Mouse (Mus musculus) spleen, adult 2 months (tissue): ENCODE data around the gene Herc6. TPM values are rescaled to one million over a fixed set of nuclear protein-coding genes. Genes with fewer than 3 reads are reported as not detected.

Source experiments
- DNase-seq, 2 experiments: peaks; one replicate each; pipeline versions ENCODE4 v3.0.0 to v3.0.0-alpha.2; 2012 to 2021; ENCODE audit warnings: low spot score in 2 of 2, low read depth in 1 of 2
- H3K27ac ChIP-seq: fragments of 200-500 bp; 2 replicates; pipeline ENCODE4 v1.5.1; 2012; ENCODE audit warnings: low read length, inconsistent platforms; ENCODE audit not compliant: insufficient read depth
- H3K27me3 ChIP-seq: fragments of 200-500 bp; 2 replicates; pipeline ENCODE4 v1.6.1; 2012; ENCODE audit warnings: mild to moderate bottlenecking, moderate library complexity, low read length, inconsistent platforms; ENCODE audit not compliant: control insufficient read depth, insufficient read depth
- H3K36me3 ChIP-seq: fragments of 200-500 bp; 2 replicates; pipeline ENCODE4 v1.6.1; 2012; ENCODE audit warnings: mild to moderate bottlenecking, low read length, inconsistent platforms; ENCODE audit not compliant: control insufficient read depth, insufficient read depth
- H3K4me1 ChIP-seq: fragments of 200-500 bp; 2 replicates; pipeline ENCODE4 v1.6.1; 2011; ENCODE audit warnings: inconsistent platforms; ENCODE audit not compliant: control insufficient read depth, insufficient read depth, insufficient read length
- H3K4me3 ChIP-seq: fragments of 200-500 bp; 2 replicates; pipeline ENCODE4 v1.5.1; 2011; ENCODE audit warnings: mild to moderate bottlenecking, inconsistent platforms; ENCODE audit not compliant: insufficient read depth, insufficient read length; ENCODE audit errors: extremely low read depth
- CTCF ChIP-seq: fragments of 200-500 bp; IDR thresholded peaks from 2 replicates; pipeline ENCODE4 v1.5.1; 2011; ENCODE audit warnings: mild to moderate bottlenecking, inconsistent platforms; ENCODE audit not compliant: insufficient read depth, insufficient read length, insufficient replicate concordance; ENCODE audit errors: extremely low read depth
- POLR2A ChIP-seq: fragments of 200-500 bp; IDR thresholded peaks from 2 replicates; pipeline ENCODE4 v1.6.1; 2011; ENCODE audit warnings: low read depth, low read length, inconsistent platforms
- WGBS: fragments of 180-500 bp; shearing (Covaris S2); methylation state at CpG from one replicate; pipeline ENCODE4 v1.1.7; 2018; 5-methylcytosine and 5-hydroxymethylcytosine counted together
- polyA plus RNA-seq: library from polyadenylated mRNA; depleted of rRNA; stranded (reverse); fragments of >200 nt; gene quantifications from 2 replicates; pipeline ENCODE4 v1.2.3, GENCODE M21; 2012

The Herc6 gene
- polyA plus RNA-seq, 1 experiment: 14.1 TPM

DNA sequence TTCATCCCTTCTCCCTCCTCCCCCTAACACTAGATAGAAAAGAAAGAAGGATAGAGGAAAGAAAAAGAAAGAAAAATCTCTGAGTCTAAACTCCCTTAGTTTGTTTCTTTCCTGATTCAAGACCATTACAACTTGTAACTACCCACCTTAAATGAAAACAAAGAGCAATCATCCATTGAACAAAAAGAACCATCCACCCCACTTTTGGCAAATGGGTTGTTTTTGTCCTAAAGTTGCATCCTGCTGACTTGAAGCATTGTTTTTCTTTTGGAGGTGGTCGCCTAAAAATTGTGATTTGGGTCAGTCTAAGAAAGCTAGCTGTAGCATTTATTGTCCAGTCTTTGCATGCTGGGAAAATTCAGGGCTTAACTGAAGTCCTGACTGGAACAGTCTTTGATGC is 58.7 kb downstream of the Herc6 start:
- no peak for TF ChIP-seq POLR2A
- TF ChIP-seq CTCF: no peak
- no peaks in the 10 kb centered on the region for H3K4me1 ChIP-seq
- 88% methylated on average over 1 of the region's 1 CpGs for WGBS
- H3K36me3 ChIP-seq: peaks cover 2% of the 10 kb centered on the region; the same call in 1 of the 2 replicates
- H3K4me3 ChIP-seq: no peak overlapping the region
- no peak for DNase-seq
- H3K27me3 ChIP-seq: no peaks in the 10 kb centered on the region
- no peak overlapping the region for H3K27ac ChIP-seq

DNA sequence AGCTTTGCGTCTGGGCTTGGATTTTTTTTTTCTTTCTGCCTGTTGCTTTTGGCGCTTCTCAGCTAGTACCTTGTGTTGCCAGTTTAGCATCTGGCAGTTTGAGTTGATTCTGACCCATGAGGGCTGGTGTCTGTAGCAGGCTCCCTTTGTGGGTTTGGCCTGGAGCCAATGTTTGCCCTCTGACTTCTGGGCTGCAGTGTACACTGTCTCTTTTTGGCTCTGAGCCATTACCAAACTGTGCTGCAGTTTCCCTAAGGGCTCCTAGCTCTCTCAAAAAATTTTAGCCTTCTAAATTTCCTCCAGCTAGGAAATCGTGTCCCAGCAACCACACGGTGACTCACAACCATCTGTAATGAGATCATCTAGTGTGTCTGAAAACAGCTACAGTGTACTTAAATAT is 61.0 kb downstream of the Herc6 start:
- H3K4me1 ChIP-seq: no peaks in the 10 kb centered on the region
- H3K36me3 ChIP-seq: peaks cover 2% of the 10 kb centered on the region; the same call in 1 of the 2 replicates
- no peaks in the 10 kb centered on the region for H3K27me3 ChIP-seq
- no peak for TF ChIP-seq POLR2A
- TF ChIP-seq CTCF: no peak
- H3K4me3 ChIP-seq: no peak overlapping the region
- no peak overlapping the region for H3K27ac ChIP-seq
- peak; percentile 5 to 32 for DNase-seq
- WGBS: 19% methylated on average over 4 of the region's 4 CpGs

DNA sequence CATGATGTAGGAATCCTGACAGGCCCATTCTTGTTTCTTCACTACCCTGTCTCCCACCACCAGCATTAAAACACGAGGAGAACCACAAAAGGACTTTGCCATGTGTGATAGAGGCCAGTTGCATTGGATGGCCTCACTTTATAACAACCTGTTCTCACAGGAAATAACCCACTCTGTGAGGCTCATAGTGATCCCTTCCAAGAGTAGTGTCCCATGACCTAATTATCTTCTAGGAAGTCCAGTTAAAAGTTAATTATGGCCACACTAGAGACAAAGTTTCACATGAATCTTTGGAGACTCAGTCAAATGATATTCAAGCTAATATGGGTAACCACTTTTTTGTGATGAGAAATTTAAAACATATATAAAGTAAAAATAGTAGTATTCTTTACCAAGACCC is 66.5 kb downstream of the Herc6 start:
- H3K4me1 ChIP-seq: no peaks in the 10 kb centered on the region
- no peak for DNase-seq
- H3K36me3 ChIP-seq: peaks cover 5% of the 10 kb centered on the region
- H3K27ac ChIP-seq: no peak overlapping the region
- TF ChIP-seq CTCF: no peak
- no peak for TF ChIP-seq POLR2A
- H3K27me3 ChIP-seq: no peaks in the 10 kb centered on the region
- 84% methylated on average over 1 of the region's 1 CpGs for WGBS
- H3K4me3 ChIP-seq: no peak overlapping the region

DNA sequence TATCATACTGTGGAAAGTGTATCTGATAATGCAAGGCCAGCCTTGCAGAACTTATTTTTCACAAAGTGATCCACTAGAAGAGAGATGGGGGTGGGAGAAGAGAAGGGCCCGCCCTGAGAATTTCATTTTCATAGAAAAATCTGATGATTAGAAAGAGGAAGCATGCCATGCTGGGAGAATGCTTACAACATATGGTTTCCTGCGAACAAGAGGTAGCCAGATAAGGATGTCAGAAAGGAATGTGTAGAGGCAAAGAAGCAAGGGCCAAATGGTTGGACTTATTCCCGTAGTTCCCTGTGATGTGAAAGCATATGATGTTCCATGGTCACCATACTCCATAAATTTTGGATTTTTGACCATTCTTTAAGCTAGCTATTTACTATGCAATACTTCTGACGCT is 80.5 kb downstream of the Herc6 start:
- no peak overlapping the region for H3K4me3 ChIP-seq
- no peak for DNase-seq
- WGBS: 65% methylated on average over 4 of the region's 4 CpGs
- TF ChIP-seq POLR2A (no peak), CTCF (no peak)
- H3K27ac ChIP-seq: no peak overlapping the region
- H3K36me3 ChIP-seq: peaks cover 2% of the 10 kb centered on the region
- no peaks in the 10 kb centered on the region for H3K27me3 ChIP-seq
- peaks cover 2% of the 10 kb centered on the region; the same call in 1 of the 2 replicates for H3K4me1 ChIP-seq

DNA sequence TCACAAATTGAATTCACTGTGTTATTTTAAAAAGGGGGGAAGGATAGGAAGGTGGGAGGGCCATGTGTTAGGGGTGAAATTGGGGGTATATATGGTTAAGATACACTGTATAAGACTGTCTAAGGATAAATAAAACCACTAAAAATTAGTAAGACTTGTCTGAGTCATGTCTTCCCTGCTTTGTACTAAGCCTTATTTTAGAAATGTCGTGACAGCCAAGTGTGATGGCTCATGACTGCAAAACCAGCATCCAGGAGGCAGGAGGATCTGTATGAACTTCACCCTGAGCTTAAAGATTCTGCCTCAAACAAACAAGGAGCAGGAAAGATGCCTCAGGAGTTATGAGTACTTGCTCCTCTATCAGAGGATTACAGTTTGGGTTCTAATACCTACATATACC is 103.4 kb downstream of the Herc6 start:
- Histone ChIP-seq H3K27ac (no peak overlapping the region), H3K27me3 (no peaks in the 10 kb centered on the region), H3K4me1 (no peaks in the 10 kb centered on the region), H3K4me3 (no peak overlapping the region), H3K36me3 (no peaks in the 10 kb centered on the region; the same call in 1 of the 2 replicates)
- no peak for DNase-seq
- WGBS: 97% methylated on average over 1 of the region's 1 CpGs
- TF ChIP-seq CTCF: no peak
- no peak for TF ChIP-seq POLR2A

DNA sequence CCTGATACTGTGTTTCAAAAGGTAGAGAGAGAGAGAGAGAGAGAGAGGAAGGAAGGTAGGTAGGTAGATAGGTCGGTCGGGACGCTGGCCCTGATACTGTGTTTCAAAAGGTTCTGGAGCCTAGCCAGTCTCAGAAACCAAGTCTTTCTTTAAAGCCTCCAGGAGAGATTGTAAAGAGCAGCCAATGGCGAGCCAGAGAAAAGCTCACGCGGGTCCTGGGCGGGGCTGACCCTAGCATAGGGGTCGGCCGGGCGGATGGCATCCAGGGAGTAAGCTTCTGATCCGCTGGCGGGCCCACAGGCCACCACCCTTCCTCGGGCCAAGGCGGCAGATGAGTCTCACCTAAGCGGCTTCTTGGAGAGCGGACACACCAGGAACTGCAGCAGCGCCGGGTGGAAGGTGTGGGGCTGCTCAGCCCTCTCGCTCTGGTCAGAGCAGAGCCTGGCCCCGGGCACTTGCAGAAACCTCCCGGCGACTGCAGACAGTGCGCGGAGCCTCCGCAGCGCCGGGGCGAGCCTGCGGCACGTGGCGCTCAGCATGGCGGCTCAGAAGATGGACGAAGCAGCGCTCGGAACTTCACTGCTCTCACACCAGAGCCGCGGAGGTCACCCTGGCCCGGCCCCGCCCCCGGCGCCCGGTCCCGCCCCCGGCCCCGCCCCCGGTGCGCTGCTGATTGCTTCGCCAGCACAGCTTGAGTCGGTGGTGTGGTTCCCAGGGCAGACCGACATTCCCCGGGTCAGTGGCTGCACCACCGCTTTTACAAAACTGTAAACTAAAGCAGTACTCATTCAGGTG is 110.9 kb downstream of the Herc6 start, which contains the start of gene Pyurf:
Pyurf (minus strand) TSS at position 612 of the 795 bp plus-strand sequence.
- peak; percentile 68 to 79 for DNase-seq
- Histone ChIP-seq H3K27me3 (no peaks in the 10 kb centered on the region), H3K4me3 (peak within 1 kb of the TSS; percentile 97), H3K27ac (peak within 1 kb of the TSS; percentile 96), H3K4me1 (peaks cover 2% of the 10 kb centered on the region), H3K36me3 (peaks cover 2% of the 10 kb centered on the region; the same call in 1 of the 2 replicates)
- TF ChIP-seq CTCF (no peak), POLR2A (no peak; the same call in 1 of the 2 replicates)
- under 1% methylated on average over 52 of the region's 52 CpGs for WGBS

DNA sequence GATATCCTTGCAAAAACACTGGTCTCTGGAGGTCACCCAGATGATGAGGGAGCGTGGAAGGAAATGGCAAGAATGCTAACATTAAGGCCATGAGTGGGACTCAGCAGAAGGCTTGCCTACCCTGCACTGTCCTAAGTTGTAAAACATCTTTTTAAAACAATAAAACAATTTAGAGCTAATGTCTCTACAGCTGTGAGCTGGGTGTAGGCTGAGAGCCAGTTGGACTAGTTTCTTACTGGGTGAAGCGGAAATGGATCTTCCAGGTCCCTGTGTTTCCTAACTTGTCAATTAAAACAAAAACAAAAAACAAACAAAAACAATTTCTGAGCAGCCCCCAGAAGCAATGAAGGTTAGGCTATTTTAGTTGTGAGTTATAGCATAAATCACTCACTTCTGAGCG is 112.3 kb downstream of the Herc6 start:
- 92% methylated on average over 3 of the region's 3 CpGs for WGBS
- no peak for TF ChIP-seq POLR2A
- no peak for TF ChIP-seq CTCF
- Histone ChIP-seq H3K36me3 (peaks cover 2% of the 10 kb centered on the region; the same call in 1 of the 2 replicates), H3K27me3 (no peaks in the 10 kb centered on the region), H3K4me3 (no peak overlapping the region), H3K27ac (no peak overlapping the region), H3K4me1 (peaks cover 2% of the 10 kb centered on the region)
- DNase-seq: no peak
